Mouse (Mus musculus): ENCODE results near the gene Sac3d1.

DNA sequence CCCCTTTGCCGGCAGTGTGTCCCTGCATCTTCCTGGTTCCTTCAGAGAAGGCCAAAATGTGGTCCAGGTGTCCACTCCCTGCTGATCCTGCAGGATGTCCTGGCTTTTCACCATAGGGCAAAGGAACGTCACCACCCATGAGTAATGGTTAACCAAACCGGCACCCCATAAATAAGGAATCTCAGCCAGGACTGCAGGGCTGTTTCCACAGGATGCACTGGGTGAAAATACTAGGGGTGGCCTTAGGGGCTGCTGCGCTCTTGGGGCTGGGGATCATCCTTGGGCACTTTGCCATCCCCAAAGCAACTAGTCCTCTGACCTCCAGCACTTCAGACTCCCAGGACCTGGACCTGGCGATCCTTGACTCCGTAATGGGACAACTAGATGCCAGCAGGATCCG is 12.9 kb downstream of the Sac3d1 start, which contains the start of gene Naaladl1:
- TF ChIP-seq CTCF (IDR thresholded peaks at IDR 0.05; ENCODE audit: insufficient read depth, low read depth, low read length) (no peak), POLR2A (IDR thresholded peaks at IDR 0.05; ENCODE audit: insufficient read depth, low read depth, low read length) (no peak)

All from olfactory bulb, adult 2 months (tissue).